Mouse (Mus musculus) thymus, postnatal 10 days (tissue): Measurements from ENCODE around the gene Nrros.

Source experiments
- DNase-seq, 2 experiments: peaks; one replicate each; pipeline ENCODE4 v3.0.0; 2021; ENCODE audit warnings: low spot score in 2 of 2

Gene Nrros

GRCm38 (mm10) chr16:32165281-32165821 lies at the start of gene Nrros:
TSS of gene Nrros (minus strand) at chr16:32165594.
- peak; percentile 77 for DNase-seq

- no peak for DNase-seq
These were observed 49.6 kb upstream of the Nrros start for GRCm38 (mm10) chr16:32214804-32215576.

DNA sequence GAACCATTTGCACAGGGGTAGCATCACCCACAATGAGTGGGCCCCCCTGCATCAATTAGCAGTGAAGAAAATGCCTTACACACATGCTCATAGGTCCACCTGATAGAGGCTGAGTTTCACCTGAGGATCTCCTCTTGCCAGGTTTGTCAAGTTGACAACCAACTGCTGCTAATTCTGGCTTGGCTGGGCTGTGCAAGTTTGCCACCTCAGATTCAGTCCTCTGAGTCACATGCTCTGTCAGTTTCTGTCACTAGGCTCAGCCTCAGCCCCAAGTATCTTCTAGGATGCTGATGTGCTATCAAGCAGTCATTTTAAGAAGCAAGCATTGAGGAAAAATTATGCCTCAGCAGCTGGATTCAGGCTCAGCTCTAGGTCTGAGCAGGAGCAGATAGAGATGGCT lies 48.8 kb upstream of the Nrros start:
- no peak for DNase-seq

DNA sequence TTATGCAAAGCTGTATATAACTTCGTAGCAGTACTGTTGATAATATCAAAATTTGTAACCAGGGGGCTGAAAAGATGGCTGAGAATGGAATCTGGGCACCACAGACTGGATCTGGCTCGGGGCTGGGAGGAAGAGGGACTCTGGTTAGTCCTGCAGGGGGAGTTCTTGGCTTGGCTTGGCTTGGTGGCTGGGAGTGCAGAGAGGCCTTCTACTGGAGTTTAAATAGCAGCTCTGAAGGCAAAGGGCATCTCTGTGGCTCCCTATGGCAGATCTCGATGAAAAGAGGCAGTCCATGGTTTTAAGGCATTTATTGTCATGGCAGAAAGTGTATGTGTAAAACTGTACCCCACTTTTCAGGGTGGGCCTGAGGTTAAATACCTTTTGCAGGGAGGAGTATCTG lies 39.5 kb upstream of the Nrros start:
- DNase-seq = no peak

DNA sequence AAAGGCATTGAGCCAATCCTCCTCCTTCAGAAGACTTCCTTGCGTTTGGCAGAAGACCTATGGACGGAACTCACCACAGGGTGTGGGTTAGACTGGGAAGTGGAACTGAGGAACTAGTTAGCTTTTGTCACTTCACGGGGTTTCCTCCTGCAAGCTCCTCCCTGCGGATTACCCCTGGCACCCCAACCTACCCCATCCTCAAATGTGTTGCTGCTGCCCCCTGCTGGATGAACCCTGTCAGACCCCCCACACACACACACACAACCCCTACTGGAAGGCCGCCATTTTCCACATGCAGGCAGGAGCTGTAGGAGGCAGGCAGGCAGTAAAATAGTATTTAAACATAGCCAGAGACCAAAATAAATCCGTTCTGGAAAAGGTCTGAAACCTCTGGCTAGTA lies 37.3 kb upstream of the Nrros start:
- peak; percentile 90 to 98 for DNase-seq

- DNase-seq = no peak
These were observed 35.6 kb upstream of the Nrros start for GRCm38 (mm10) chr16:32201004-32201325.

GRCm38 (mm10) chr16:32200256-32201003 lies 35.0 kb upstream of the Nrros start:
- peak; percentile 32 to 43 for DNase-seq

- DNase-seq = no peak
These were observed 24.6 kb upstream of the Nrros start for GRCm38 (mm10) chr16:32190011-32190441.

GRCm38 (mm10) chr16:32189109-32189508 lies 23.7 kb upstream of the Nrros start:
- DNase-seq = no peak

DNA sequence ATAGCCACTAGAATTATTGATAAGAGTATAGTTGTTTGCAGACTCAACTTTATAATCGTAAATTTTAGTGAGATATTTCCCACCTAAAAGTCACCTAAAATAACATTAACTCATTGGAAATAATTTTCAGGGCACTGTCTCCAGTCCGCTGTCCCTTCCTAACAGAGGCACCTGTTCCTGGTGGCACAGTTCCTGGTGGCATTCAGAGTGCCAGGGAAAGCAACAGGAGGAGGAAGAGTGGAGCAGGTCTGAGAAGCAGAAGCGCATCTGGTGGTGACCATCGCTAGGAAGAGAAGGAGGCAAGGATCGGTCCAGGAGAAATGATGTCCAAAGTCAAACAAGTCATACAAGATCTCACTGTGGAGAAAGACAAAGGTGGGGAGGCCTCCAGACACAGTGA lies 20.7 kb upstream of the Nrros start:
- DNase-seq = no peak

DNA sequence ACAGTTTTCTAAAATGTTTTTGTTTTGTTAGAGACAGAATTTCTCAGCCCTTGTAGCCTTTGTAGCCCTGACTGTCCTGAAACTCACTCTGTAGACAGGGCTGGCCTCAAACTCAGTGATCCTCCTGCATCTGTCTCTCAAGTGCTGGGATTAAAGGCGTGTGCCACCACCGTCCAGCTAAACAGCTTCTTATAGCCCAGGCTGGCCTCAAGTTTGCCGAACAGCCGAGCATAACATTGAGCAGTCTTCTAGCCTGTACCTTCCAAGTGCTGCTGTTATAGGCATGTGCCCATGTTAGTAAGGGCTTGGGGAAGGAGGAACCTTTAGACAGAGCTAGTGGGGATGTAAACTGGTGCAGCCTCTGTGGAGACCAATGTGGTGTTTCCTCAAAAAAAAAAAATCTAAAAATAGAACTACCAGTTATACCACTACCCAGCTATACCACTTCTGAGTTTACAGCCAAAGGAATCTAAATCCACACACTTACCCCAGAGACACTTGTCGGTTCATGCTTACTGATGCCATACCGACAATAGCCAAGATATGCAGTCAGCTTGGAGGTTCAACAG lies 14.0 kb upstream of the Nrros start, which contains the start of gene Bex6:
Bex6 (plus strand) TSS at position 491 of the 569 bp plus-strand sequence.
- no peak for DNase-seq

DNA sequence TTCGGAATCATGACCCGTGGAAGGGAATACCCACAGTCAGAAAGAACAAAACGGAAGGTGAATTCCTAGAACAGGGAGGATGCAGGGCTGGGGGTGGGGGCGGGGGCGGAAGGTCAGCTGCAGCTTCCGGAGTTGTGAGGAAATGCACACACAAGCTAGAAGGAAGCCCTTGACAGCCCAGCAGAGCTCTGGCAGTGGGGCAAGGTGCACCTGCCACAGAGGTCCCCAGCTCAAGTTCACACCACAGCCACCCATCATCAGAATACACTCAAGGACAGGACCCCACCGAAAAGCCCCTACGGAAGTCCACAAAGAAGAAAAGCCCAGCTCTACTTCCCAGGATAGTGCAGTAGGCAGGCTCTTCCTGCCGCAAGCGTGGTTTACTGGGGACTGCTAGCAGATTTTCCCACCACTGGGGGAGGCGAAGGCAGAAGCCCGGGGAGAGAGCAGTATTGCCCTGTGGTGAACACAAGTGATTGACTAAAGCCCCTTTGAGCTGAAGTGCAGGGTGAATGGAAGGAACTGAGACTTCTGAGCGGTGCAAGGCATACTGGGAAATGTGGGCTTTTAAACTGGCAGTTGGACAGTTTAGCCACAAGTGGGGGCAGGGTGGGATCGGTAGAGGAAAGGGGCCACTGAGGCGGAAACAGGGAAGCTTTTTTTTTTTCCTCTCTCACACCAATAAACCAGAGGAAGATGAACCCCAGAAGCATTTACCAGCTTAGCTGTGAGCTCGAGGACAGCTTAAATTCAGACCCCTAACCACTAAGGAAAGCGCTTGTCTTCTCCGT lies 11.7 kb upstream of the Nrros start:
- peak; percentile 63 to 72 for DNase-seq

DNA sequence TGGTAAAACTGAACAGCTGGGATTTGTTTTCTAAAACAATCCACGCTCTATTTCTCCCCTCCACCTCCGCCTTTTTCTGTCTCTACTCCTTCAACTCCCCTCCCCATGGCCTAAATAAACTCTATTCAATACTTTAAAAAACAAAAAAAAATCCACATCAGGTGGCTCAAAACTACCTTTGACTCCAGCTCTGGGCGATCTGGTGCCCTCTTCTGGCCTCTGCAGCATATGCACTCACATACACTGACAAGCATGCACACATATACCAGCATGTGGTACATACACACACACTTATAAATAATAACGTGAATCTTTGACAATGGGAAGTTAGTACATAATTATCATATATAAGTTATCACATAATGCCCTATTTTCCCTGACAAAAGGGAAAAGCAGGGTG lies 9.6 kb upstream of the Nrros start:
- DNase-seq = peak in 1 of 2 experiments; percentile 42

GRCm38 (mm10) chr16:32174340-32175005 lies 9.1 kb upstream of the Nrros start:
- DNase-seq = peak; percentile 51 to 60

GRCm38 (mm10) chr16:32173401-32173800 lies 8.0 kb upstream of the Nrros start:
- no peak for DNase-seq

DNA sequence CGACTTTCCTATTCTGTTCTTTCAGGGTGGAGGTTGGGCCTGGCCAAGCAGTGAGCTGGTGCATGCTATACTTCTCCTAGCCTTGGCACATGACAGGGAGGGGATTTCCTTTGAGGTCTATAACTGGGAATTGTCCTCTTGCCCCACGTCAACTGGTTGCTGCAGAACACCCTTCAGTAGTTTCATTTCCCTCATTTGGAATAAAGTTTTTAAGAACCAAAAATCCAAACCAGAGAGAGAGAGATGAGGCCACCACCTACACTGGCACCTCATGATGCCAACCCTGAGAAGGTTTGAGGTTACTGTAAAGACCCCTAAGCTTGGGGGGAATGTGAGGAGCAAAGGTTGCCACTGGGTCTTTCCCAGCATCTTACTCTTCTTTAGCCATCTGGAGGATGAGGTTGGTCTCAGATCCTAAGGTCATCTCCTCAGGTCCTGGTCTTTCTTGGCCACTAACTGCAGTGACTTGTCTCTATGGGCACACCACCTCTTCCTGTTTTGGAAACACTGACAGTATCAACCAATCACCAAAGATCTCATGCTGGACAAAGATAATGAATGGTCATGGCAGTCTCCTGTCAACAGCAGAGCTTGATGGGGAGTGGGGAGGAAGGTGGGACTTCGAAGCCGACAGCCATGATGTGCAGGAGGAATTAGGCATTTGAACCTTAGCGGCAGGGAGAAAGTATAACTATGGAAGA lies 5.8 kb upstream of the Nrros start:
- no peak for DNase-seq

DNA sequence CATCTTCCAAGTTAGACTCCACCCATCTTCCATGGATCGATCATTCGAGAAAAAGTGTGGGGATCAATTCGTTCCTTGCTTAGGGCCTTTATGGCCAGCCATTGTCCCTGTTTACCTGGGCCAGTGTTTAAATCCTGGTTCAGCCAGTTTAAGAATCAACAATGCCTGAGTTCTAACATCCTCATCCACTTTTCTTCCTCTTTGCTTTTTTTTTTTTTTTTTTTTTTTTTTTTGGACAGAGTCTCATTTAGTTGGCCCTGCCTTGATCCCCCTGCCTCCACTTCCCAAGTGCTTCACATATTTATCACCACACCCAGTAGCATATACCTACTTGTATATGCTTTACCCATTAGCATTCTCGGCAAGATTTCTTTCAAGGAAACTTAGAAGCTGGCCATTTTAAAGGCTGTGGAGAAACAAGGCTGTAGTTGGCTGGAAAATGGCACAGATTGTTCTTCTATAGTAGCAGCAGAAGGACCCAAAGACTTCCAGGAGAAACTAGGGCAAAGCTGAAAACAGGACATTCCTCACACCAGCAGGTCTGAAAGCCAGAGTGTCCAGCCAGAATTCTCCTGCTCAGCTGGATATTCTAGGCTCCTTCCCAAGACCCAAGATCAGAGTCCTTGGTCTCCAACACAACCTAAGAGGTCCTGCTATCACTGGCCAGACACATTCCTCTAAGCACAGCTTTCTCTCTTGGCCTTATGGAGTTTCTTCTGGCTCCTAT lies 2.6 kb upstream of the Nrros start:
- no peak for DNase-seq

DNA sequence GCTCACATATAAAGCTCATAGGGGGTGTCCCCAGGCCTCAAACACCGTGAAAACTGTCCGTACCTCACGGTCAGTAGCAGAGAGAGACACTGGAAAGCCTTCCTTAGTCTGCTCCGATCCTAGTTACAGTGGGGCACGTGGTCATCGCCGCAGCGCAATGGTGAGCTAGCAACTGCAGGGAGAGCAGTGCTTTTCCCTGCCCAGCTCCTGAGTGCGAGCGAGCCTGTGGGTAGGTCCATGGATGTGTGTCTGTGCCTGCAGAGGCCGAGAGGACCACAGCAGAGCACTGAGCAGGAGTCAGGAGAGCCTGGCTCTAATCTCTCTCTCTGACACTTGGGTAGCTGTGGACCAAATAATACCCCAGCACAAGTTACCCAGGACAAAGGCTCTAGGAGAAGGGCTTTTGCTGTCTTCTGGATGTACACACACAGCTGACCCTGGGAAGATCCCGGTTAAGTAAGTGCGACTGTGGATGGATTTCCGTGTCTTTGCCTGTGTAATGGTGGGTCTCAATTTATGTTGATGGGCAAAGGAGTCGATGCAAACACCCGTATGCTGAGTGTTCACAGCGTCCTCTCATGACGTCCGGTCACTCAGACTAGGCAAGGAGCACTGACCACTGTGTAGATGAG lies 882 bp downstream of the Nrros start:
- peak; percentile 16 to 27 for DNase-seq

DNA sequence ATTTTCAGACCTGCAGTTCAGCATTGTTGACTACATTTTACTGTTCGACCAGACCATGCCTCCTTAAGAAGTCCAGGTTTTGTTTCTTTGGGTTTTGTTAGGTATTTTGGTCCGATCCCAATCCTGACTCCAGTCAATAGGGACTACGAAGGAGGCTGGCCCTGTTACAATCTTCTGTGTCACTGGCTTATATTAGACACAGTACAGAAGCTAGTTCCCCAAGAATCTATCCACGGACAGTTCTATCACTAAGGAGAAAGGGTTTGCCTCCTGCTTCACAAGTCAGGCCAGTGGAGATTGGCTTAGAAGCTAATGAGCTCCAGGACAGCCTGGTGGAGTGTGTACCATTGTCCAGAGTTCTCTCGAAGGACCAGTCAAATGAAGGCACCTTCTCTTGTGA lies 1.5 kb downstream of the Nrros start:
- no peak for DNase-seq
